Mouse (Mus musculus): ENCODE measurements around the gene Acrbp.

Acrbp gene

GRCm38 (mm10) chr6:125071170-125071895 lies 21.8 kb downstream of the Acrbp start:
- no peak for DNase-seq

- DNase-seq = peak; percentile 88 to 90
Measured at GRCm38 (mm10) chr6:125071896-125072279, 22.4 kb downstream of the Acrbp start.

- no peak for DNase-seq
Measured at GRCm38 (mm10) chr6:125073825-125074224, 24.3 kb downstream of the Acrbp start.

GRCm38 (mm10) chr6:125081394-125081793 lies 31.9 kb downstream of the Acrbp start:
- DNase-seq = no peak

GRCm38 (mm10) chr6:125081797-125082560 lies 32.5 kb downstream of the Acrbp start:
- DNase-seq = peak; percentile 83 to 85

- no peak for DNase-seq
Measured at GRCm38 (mm10) chr6:125082801-125083386, 33.4 kb downstream of the Acrbp start.

GRCm38 (mm10) chr6:125084424-125084823 lies 34.9 kb downstream of the Acrbp start:
- DNase-seq = peak; percentile 66 to 72

GRCm38 (mm10) chr6:125087937-125088336 lies 38.4 kb downstream of the Acrbp start:
- no peak for DNase-seq

GRCm38 (mm10) chr6:125088561-125089321 lies 39.3 kb downstream of the Acrbp start:
- DNase-seq = peak; percentile 71 to 77

GRCm38 (mm10) chr6:125089521-125090321 lies 40.2 kb downstream of the Acrbp start:
- peak; percentile 69 to 78 for DNase-seq

GRCm38 (mm10) chr6:125090341-125091085 lies 41.0 kb downstream of the Acrbp start:
- DNase-seq = no peak

- DNase-seq = no peak
Measured at GRCm38 (mm10) chr6:125092372-125092771, 42.9 kb downstream of the Acrbp start.

- no peak for DNase-seq
Measured at GRCm38 (mm10) chr6:125094843-125095242, 45.4 kb downstream of the Acrbp start.

- peak; percentile 95 for DNase-seq
Measured at GRCm38 (mm10) chr6:125095391-125096278, 46.1 kb downstream of the Acrbp start, which contains the start of gene Chd4. Gene Chd4, plus strand, starts transcription at chr6:125095981.

GRCm38 (mm10) chr6:125096279-125096596 lies 46.7 kb downstream of the Acrbp start:
- DNase-seq = no peak

GRCm38 (mm10) chr6:125096597-125097345 lies 47.3 kb downstream of the Acrbp start:
- peak; percentile 64 to 69 for DNase-seq

GRCm38 (mm10) chr6:125097346-125097689 lies 47.8 kb downstream of the Acrbp start:
- DNase-seq = peak; percentile 52 to 56

GRCm38 (mm10) chr6:125097951-125098350 lies 48.5 kb downstream of the Acrbp start:
- peak in 1 of 2 experiments; percentile 35 for DNase-seq

- DNase-seq = peak; percentile 45 to 53
Measured at GRCm38 (mm10) chr6:125098513-125098912, 49.0 kb downstream of the Acrbp start.
